Mouse (Mus musculus) liver, postnatal 0 days (tissue): ENCODE measurements around the gene Neo1.

Experiments
- CTCF ChIP-seq: sonication (generic); IDR thresholded peaks from 2 replicates; pipeline ENCODE4 v1.5.1; 2016; ENCODE audit warnings: antibody characterized with exemption, low read depth
- EP300 ChIP-seq: IDR thresholded peaks from 2 replicates; pipeline ENCODE4 v1.6.1; 2016; ENCODE audit warnings: antibody characterized with exemption, low read depth, mild to moderate bottlenecking

GRCm38 (mm10) chr9:58979034-58979433, 57.2 kb downstream of the Neo1 start:
- TF ChIP-seq CTCF (no peak), EP300 (no peak)
